Mouse (Mus musculus): ENCODE data around the gene Slc7a15.
A peak's percentile ranks its signal among the peaks of the same experiment; 100 is the strongest.

The Slc7a15 gene

GRCm38 (mm10) chr12:8556189-8556588, 42.7 kb downstream of the Slc7a15 start:
- DNase-seq = no peak

DNA sequence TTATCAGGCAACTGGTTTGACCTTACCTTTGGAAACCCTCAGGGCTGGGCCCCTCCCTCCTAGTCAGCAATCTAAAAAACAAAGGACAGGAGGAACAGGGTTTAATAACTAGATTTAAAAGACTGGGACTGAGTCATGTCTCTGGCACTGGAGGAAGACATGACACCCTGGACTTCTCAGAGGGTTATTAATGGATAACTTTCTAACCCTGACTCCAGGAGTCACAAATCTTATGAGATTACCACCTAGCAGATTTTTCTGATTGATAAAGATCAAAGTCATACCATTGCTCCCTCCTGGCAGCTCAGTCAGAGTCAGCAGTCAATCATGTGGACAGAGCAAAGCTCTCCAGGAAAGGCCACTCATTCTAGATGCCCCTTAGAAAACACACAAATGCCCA, 43.4 kb downstream of the Slc7a15 start:
- no peak for DNase-seq

GRCm38 (mm10) chr12:8547357-8547756, 51.5 kb downstream of the Slc7a15 start:
- peak; percentile 55 for DNase-seq

DNA sequence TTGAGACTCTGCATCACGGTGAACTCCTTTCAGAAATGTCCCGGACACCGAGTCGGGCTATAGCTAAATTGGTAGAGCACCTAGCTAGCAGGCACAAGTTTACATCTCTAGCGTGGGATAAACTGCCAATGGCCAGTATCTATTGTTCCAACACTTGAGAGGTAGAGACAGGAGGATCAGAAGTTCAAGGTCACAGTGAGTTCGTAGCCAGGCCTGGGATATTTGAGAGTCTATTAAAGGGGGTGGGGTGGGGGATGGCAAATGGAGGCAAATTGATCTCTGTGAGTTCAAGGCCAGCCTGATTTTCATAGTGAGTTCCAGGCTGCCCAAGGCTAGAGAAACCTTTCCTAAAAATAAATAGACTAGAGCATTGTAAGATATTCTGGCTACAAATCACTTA, 52.1 kb downstream of the Slc7a15 start:
- DNase-seq = no peak

DNA sequence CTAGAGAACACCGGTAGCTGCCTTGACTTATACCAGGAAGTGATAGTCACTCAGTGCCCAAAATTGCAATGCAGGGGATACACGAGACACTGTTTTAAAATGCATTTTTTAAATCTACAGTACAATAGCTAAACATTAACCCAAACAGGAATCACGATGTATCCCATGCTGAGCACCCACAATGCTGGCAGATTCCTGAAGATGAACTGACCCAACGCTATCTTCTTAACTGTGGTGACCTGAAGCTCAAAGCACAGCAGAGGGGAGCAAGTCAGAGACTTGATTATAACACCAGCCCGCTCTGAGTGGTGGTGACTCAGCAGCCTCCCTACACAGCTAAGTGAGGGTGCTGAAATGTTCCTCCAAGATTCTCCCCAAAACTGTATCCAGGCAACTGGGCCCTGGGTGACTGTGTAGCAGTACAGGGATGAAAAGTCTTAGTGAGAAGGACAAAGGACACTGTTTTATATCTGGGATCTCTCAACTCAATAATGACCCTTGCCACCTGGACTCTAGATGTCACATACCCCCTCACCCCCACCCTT, 53.7 kb downstream of the Slc7a15 start:
- no peak for DNase-seq

DNA sequence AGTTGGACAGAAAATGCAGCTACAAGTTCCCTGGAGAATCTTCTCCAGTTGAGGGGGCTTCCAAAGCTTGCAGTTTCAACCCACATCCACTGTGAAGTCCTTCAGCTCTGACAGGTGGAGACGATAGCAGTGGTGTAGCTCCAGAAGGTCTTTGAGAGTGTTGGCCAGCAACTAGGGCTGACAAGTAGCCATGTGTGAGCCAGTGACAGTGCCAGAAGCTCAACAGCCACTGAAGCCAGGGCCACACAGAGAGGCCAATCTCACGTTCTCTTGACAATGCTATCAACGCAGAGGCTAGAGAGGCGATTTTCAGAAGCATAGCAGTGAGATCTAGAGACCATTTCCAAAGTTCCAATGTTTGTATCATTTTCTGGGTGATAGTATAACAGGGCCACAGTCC, 56.5 kb downstream of the Slc7a15 start:
- no peak for DNase-seq

DNA sequence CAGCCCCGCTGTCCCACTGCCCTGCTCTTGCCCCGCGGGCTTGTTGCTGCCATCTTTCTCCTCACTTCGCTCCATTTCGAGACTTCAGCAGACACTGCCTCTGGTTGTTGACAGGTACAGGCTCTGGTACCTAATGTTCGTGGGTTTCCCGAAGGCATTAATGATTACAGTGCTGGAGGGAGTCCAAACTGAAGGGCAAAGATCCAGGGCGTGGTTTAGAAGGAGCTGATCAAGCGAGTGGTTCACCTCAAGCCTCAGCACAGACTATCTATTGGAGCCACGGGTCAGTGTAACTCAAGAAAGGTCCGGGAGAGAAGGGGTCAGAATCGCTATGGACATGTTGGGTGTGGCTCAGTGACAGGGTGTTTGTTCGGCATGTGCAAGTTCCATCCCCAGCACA, 59.4 kb downstream of the Slc7a15 start:
- no peak for DNase-seq

- DNase-seq = no peak
Measured at GRCm38 (mm10) chr12:8537291-8537690, 61.6 kb downstream of the Slc7a15 start.

DNA sequence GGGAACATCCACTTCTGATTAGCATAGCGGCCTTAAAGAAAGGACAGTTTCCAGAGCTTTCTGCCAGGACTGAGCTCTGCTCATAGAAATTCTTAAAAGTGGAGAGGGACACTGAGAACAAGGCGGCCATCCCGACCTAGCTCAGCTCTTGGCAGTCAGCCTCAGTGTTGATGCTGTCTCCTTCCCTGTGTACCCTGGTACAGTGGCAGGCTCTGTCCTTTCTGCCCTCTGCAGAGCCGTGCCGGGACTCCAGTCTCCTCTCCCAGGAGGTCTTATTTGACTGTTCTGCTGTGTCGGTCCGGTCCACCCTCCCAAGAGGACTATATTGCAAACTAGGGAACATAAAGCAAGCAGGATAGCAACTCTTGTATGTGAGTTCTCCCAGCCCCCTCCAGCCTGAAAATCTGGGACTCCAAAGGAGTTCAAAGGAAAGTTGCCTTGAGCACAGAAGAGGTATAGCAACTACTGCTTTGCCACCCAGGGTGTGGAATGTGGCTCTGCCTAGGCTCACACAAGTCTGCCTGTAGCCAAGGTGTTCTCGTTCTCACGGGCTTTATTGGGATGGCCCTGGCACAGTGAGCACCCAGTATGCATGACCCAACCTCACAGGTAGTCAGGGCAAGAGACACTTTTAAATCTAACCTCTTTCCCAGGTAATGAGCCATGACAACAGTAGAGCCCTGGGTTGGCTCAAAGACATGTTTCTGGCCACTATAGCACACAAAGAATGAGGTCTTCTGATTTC, 62.5 kb downstream of the Slc7a15 start:
- no peak for DNase-seq

DNA sequence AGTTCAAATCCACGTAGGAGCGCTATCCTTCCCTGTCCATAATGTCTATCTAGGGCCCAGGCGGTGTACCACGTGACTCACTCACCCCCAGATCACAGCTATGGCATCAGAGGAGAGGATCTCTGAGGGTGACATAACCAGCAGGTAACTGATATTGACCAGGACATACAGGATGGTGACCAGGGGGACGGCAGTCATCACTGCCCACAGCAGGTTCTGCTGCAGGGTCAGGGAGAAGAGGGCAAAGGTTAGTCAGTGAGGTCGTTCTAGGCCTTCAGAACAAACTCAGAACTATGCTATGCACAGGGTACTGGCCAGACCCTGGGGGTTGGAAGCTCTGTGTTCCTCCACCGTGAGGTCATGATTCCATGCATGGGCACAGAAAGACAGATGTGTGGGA, 63.3 kb downstream of the Slc7a15 start:
- DNase-seq = no peak

DNA sequence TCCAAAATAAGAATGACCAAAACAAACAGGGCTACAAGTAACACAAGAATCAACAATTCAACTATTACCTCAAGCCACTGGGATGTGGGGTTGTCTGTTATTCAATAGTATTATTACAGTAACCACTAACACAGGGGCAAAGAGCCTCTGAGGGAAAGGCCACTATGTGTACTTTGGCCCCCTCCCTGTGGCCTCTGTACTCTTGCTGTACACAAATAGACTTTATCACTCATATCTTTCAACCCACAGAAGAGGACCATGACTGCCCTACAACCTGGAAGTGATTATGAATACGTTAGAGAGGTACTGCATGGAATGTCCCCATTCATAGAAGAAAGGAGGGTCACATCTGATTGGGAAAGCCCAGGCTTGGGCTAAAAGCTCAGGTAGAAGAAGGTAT, 64.0 kb downstream of the Slc7a15 start:
- DNase-seq = no peak

DNA sequence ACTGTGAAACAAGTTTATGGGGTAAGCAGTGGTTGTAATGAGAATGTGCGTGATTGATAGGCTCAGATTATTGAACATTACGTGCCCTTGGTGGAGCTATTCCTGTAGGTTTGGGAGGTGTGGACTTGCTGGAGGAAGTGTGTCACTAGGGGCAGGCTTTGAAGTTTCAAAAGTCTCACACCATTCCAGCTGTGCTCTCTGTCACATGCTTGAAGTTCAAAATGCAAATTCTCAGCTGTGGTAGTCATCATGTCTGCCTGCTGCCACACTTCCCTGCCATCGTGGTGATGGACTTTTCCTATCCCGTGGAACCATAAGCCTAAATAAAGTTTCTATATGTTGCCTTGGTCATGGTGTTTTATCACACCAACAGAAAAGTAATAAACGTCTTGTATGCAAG, 71.1 kb downstream of the Slc7a15 start:
- no peak for DNase-seq

- DNase-seq = no peak
Measured at GRCm38 (mm10) chr12:8527175-8527574, 71.7 kb downstream of the Slc7a15 start.

DNA sequence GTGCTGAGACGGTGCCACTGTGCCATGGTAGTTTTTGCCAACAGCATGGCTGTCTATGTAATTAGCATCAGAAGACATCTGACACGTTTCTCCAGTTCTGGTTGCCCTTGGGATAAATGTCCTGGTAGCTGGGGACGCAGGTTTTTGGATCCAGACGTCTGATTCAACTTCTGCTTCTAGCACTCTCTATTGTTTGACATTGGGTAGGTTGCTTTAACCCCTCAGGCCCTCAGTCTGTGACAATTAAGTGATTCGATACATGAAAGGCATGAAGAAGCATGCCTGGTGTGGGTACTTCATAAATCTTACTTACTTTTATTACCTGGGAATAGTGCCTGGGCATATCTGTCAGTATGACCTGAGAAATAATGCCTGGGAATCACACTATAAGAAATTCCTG, 74.8 kb downstream of the Slc7a15 start:
- no peak for DNase-seq

DNA sequence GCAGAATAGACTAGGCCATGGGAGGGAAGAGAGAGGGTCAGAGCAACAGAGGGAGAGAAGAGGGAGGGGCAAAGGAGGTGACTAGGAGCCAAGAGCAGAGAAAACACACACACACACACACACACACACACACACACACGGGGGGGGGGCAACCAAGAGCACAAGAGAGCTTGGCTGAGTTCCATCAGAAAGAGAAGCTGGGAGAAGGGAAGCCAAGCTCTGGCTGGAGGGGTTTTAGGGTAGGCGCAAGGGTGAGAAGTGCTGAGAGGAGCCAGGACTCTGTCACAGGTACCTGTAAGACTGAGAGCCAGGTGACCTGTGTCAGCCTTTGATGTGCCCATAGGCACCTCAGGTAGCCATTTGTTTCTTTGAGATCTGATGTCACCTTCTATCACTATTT, 76.2 kb downstream of the Slc7a15 start:
- no peak for DNase-seq

DNA sequence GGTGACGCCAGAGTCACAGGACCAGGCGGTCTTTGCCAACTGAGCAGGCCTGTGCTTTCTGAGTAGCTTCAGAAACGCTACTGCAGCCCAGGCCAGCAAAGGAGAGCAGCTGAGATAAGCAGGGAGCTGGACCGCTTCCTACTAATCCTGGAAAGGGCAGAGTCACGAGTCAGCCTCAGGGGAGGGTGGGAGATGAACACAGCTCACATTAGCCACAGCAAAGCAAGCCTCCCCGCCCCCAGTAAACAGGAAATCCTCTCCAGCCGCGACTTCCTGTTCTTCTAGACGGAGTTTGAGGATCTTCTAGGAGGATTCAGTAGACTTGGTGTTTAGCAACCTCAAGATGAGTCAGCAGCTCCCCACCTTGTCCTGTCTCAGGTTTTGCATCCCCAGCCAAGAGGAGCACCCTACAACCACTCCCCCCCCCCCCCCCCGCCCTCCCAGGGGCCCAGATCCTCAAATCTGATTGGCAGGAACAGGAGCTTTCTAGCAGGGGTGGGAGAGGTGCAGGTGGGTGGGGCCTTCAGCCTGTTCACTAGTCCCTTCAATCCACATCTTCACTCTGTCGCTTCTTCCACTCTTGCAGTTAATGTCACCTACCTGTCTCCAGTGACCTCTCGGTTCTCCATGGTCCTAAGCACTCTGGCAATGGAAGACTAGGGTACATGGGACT, 77.4 kb downstream of the Slc7a15 start:
- DNase-seq = no peak

DNA sequence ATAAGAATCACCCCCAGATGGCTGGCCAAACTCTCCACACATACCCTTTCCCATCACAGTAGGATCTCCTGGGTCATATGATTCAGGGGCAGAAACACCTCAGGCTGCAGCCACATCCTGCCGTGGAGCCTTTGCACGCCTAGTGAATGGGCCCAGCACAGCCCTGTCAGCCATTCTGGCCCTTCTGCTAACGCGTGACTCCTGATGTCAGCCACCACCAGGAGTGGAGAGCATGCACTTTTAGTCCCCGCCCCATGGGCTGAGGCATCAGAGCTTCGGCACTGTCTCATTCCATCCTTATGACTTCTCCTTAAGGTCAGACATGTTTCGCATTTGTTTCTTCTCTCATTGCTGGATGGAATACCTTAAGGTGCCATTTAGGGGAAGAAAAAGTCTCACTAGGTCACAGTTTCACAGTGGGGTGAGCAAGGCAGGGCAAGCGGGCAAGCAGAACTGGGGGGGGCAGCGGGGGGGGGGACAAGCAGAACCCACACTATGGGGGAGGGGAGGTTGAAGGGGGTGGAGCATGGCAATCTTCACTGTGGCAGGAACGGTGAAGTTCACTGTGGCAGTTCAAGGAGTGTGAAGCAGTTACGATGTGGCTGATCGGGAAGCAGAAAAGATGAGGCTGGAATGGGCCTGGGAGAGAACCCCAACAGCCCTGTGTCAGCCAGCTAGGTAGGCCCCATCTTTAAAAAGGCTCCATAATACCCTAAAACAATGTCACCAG, 79.3 kb downstream of the Slc7a15 start:
- no peak for DNase-seq

GRCm38 (mm10) chr12:8511037-8511882, 87.6 kb downstream of the Slc7a15 start:
- DNase-seq = no peak

DNA sequence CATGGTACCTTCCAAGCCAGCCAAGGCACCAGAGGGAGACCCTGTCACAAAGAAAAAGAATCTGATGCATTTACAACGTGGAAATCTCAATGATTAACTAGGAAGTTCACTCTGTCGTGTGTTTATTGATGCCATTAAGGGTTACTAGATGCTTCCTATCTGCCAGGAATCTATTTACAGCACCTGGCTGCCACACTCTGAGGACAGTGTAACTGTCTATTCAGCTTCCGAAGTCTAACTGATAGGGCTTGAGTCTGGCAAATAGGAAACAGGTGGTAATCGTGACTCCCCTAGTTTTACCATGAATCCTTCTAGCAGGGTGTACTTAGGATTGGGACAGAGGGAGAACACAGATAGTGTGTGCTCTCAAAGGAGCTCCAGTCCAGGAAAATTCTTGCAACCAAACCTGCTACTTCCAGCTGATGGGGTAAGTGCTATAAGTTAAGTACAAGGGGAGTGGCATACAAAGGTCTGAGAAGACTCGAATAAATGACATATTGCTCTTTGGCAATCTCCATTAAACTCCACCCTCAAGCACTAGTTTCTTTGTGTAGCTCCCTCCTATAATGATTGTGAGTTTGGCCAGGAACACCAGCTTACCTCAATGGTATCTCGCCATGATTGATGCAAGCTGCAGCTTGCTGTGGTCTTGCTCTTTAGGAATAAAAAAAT, 88.4 kb downstream of the Slc7a15 start:
- DNase-seq = no peak

GRCm38 (mm10) chr12:8509693-8510092, 89.2 kb downstream of the Slc7a15 start:
- DNase-seq = no peak

DNA sequence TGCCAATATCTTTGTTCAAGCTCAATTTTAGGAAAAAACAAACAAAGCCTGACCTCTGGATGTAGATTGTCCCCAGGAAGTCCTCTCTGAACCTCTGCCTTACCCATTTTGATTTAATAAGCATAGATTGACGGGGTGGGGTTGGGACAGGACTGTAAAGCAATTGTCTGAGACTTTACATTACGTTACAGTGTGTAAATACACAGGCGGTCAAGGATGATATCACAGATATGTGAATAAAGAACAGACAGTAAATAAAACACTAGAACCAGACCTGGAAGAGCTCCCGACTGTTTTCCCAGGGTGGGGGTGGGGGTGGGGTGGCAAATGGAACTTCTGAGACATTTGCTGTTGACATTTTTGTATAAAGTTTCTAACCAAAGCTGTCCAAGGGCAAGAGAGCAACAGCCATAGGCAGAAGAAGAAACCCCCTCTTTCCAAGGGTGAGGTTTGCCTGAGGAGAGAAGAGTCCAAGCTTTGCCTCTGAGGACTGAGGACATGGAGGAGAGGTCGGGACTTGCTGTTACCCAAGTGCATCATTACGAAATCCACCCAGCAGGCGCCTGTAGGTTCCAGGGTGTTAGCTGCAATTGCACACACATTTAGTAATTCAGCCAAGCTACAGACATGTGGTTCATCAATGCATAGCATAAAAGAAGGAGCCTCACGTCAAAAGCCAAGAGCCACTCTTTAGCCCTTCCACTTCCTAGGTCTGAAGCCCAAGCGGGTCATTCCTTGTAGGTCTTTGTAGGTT, 91.7 kb downstream of the Slc7a15 start:
- DNase-seq = no peak
